Mouse (Mus musculus) liver, embryonic 14 days (tissue): ENCODE data around the gene Myo16. TPM values are rescaled to one million over a fixed set of nuclear protein-coding genes. Genes with fewer than 3 reads are reported as not detected.

Experiments used
- polyA plus RNA-seq: library from polyadenylated mRNA; depleted of rRNA; stranded (reverse); fragments of >200 nt; gene quantifications from 2 replicates; pipeline ENCODE4 v1.2.3, GENCODE M21; 2012; rRNA removed

Myo16 gene
- 0.01 and 0.02 TPM in 2 replicates for polyA plus RNA-seq

GRCm38 (mm10) chr8:10153611-10154438, at the start of gene Myo16:
Myo16 (plus strand) TSS chr8:10153911.

Other genes with a start within 250 kb of the Myo16 start
- 0.86 and 0.90 TPM in 2 replicates for gene Lig4, start 176.2 kb upstream of the Myo16 start, polyA plus RNA-seq
- gene Abhd13, start 176.2 kb upstream of the Myo16 start, polyA plus RNA-seq = 2.9 and 3.4 TPM in 2 replicates
- gene Tnfsf13b, start 147.4 kb upstream of the Myo16 start, polyA plus RNA-seq = 0.03 and 0.15 TPM in 2 replicates